Mouse (Mus musculus) kidney, postnatal 36 days (tissue): ENCODE data around the gene 1700069L16Rik.
A peak's percentile ranks its signal among the peaks of the same experiment; 100 is the strongest.

Experiments
- DNase-seq, 2 experiments: peaks; one replicate each; pipeline ENCODE4 v3.0.0; 2021 to 2022; ENCODE audit warnings: mixed read lengths in 2 of 2

Gene 1700069L16Rik

GRCm38 (mm10) chr5:113724446-113724845, at the start of gene 1700069L16Rik:
TSS of gene 1700069L16Rik (minus strand) at chr5:113724772.
- peak; percentile 75 to 90 for DNase-seq

- DNase-seq: peak; percentile 89 to 96
Measured at GRCm38 (mm10) chr5:113773664-113774063, 49.1 kb upstream of the 1700069L16Rik start.

GRCm38 (mm10) chr5:113772905-113773519, 48.4 kb upstream of the 1700069L16Rik start:
- no peak for DNase-seq

GRCm38 (mm10) chr5:113772450-113772895, 47.9 kb upstream of the 1700069L16Rik start, which contains the start of the genes Sart3 and Iscu:
TSS of gene Sart3 (minus strand) at chr5:113772510.
TSS of gene Iscu (plus strand) at chr5:113772748.
- peak; percentile 93 to 97 for DNase-seq

GRCm38 (mm10) chr5:113771213-113772162, 46.9 kb upstream of the 1700069L16Rik start:
- peak; percentile 90 to 93 for DNase-seq

GRCm38 (mm10) chr5:113768806-113769205, 44.2 kb upstream of the 1700069L16Rik start:
- DNase-seq: no peak

- DNase-seq: no peak
Measured at GRCm38 (mm10) chr5:113765641-113766526, 41.3 kb upstream of the 1700069L16Rik start.

GRCm38 (mm10) chr5:113764426-113764825, 39.9 kb upstream of the 1700069L16Rik start:
- no peak for DNase-seq

GRCm38 (mm10) chr5:113761585-113761984, 37.0 kb upstream of the 1700069L16Rik start:
- DNase-seq: no peak

- no peak for DNase-seq
Measured at GRCm38 (mm10) chr5:113755347-113756030, 30.9 kb upstream of the 1700069L16Rik start.

GRCm38 (mm10) chr5:113751521-113752157, 27.1 kb upstream of the 1700069L16Rik start:
- no peak for DNase-seq

- DNase-seq: no peak
Measured at GRCm38 (mm10) chr5:113748556-113749331, 24.2 kb upstream of the 1700069L16Rik start.

GRCm38 (mm10) chr5:113747629-113748028, 23.1 kb upstream of the 1700069L16Rik start:
- DNase-seq: no peak

- DNase-seq: no peak
Measured at GRCm38 (mm10) chr5:113737607-113738237, 13.2 kb upstream of the 1700069L16Rik start.

GRCm38 (mm10) chr5:113736522-113737164, 12.1 kb upstream of the 1700069L16Rik start:
- no peak for DNase-seq

GRCm38 (mm10) chr5:113736113-113736502, 11.5 kb upstream of the 1700069L16Rik start:
- no peak for DNase-seq

- peak; percentile 96 for DNase-seq
Measured at GRCm38 (mm10) chr5:113735345-113736112, 11.0 kb upstream of the 1700069L16Rik start, which contains the start of gene Ficd. TSS of gene Ficd (plus strand) at chr5:113735803.

- DNase-seq: peak in 1 of 2 experiments; percentile 12
Measured at GRCm38 (mm10) chr5:113735023-113735344, 10.4 kb upstream of the 1700069L16Rik start.

- DNase-seq: no peak
Measured at GRCm38 (mm10) chr5:113734376-113734775, 9.8 kb upstream of the 1700069L16Rik start.
